Mouse (Mus musculus) limb, embryonic 14.5 days (tissue): ENCODE measurements around the gene Clmp. TPM values are rescaled to one million over a fixed set of nuclear protein-coding genes. Genes with fewer than 3 reads are reported as not detected.

ENCODE experiments used
- ATAC-seq: fragments of 200-750 bp; cut with Nextera tagmentation; 2 replicates; pipeline ENCODE4 v1.8.0; 2017; ENCODE audit warnings: low read depth, moderate number of reproducible peaks, moderate TSS enrichment; ENCODE audit not compliant: low FRiP score
- DNase-seq: peaks from one replicate; pipeline ENCODE4 v3.0.0-alpha.2; 2015; ENCODE audit warnings: low spot score
- H3K27ac ChIP-seq: fragments of 300-500 bp; sonication (generic); replicated peaks from 2 replicates; pipeline ENCODE4 v1.5.1; 2014; ENCODE audit warnings: low read depth, mild to moderate bottlenecking, low read length, moderate library complexity, mixed read lengths
- H3K27me3 ChIP-seq: fragments of 300-500 bp; sonication (generic); 2 replicates; pipeline ENCODE4 v1.6.1; 2014; ENCODE audit warnings: low read length, mixed read lengths; ENCODE audit not compliant: control insufficient read depth, insufficient read depth
- H3K36me3 ChIP-seq: fragments of 300-500 bp; sonication (generic); 2 replicates; pipeline ENCODE4 v1.6.1; 2014; ENCODE audit warnings: mild to moderate bottlenecking, low read length, moderate library complexity, mixed read lengths; ENCODE audit not compliant: control insufficient read depth, insufficient read depth
- H3K4me1 ChIP-seq: fragments of 300-500 bp; sonication (generic); 2 replicates; pipeline ENCODE4 v1.6.1; 2014; ENCODE audit warnings: antibody characterized with exemption, low read length, mixed read lengths; ENCODE audit not compliant: control insufficient read depth, insufficient read depth
- H3K4me2 ChIP-seq: fragments of 300-500 bp; sonication (generic); replicated peaks from 2 replicates; pipeline ENCODE4 v1.6.1; 2014; ENCODE audit warnings: low read depth, mild to moderate bottlenecking, low read length, moderate library complexity; ENCODE audit not compliant: severe bottlenecking
- H3K4me3 ChIP-seq: fragments of 300-500 bp; sonication (generic); replicated peaks from 2 replicates; pipeline ENCODE4 v1.5.1; 2014; ENCODE audit warnings: low read length
- H3K9ac ChIP-seq: fragments of 300-500 bp; sonication (generic); 2 replicates; pipeline ENCODE4 v1.6.1; 2014; ENCODE audit warnings: mild to moderate bottlenecking, low read depth, low read length, moderate library complexity; ENCODE audit not compliant: severe bottlenecking
- H3K9me3 ChIP-seq: fragments of 300-500 bp; sonication (generic); 2 replicates; pipeline ENCODE4 v1.6.1; 2016; ENCODE audit warnings: low read length; ENCODE audit not compliant: control insufficient read depth
- POLR2A ChIP-seq: fragments of 200-500 bp; IDR thresholded peaks from 2 replicates; pipeline ENCODE4 v1.8.0; 2012; ENCODE audit warnings: inconsistent platforms, mild to moderate bottlenecking, moderate library complexity, borderline replicate concordance; ENCODE audit not compliant: insufficient read depth, insufficient read length; ENCODE audit errors: extremely low read depth
- WGBS: fragments of 180-500 bp; shearing (Covaris S2); extraction: QIAGEN DNeasy Blood & Tissue Kit; methylation state at CpG from one replicate; pipeline ENCODE4 v1.1.7; 2014; 5-methylcytosine and 5-hydroxymethylcytosine counted together
- polyA plus RNA-seq, 2 experiments: library from polyadenylated mRNA; depleted of rRNA in 1 of 2; stranded (reverse) in 1 of 2; unstranded in 1 of 2; fragments of >200 nt; fragmentation: Nextera tagmentation in 1 of 2; extraction: Ambion mirVana in 1 of 2; gene quantifications; 2 replicates each; pipeline versions ENCODE4 v1.2.1 to v1.2.3; 2012 to 2014

Clmp gene
- polyA plus RNA-seq, 2 experiments: 44.7 to 61.5 TPM

DNA sequence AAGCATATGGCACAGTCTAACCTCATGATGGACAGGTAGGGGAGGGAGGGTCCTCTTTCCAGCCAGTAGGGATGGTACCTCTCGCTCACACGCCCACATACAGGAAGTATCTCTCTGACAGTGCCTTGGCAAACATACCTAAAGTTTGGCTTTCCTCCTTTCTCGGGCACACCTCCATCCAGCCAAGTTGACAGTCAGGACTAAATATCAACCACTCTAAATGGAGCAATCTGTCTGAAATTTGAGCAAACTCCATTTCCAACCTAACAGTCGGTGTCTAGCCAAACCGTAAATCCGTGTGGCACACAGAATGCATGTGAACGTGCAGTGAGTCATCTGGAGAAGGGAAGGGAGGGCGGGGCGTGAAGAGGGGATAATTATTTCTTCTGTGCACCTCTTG is 61.0 kb downstream of the Clmp start:
- ATAC-seq (no peak), DNase-seq (no peak)
- H3K27ac ChIP-seq: no peak overlapping the region

DNA sequence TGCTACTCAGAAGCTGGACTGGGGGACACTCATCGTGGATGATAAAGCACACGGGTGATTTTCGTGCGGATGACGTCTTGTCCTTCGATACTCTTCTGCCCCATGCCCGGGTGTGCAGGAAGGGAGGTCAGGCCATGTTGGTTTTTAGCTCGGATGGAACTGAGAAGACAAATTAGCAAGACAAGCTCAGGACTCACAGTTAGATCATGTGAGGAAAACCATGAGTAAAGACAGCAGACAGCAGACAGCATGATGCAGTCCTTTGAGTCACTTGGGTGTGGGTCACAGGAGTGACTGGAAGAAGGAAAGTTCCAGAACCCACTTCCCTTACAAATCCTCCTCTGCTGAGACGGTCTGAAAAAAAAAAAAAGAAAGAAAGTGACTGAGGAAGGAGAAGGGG is 61.5 kb downstream of the Clmp start:
- Histone ChIP-seq H3K27me3 (no peaks in the 10 kb centered on the region), H3K27ac (no peak overlapping the region), H3K4me3 (no peak overlapping the region), H3K9ac (no peak overlapping the region), H3K36me3 (no peaks in the 10 kb centered on the region), H3K4me1 (peaks cover 14% of the 10 kb centered on the region), H3K9me3 (no peaks in the 10 kb centered on the region), H3K4me2 (no peak overlapping the region)
- no peak for TF ChIP-seq POLR2A
- 89% methylated on average over 9 of the region's 9 CpGs for WGBS
- DNase-seq (no peak), ATAC-seq (no peak)

More for the DNA sequence above, 61.0 kb downstream of the Clmp start:
- H3K9ac ChIP-seq: no peak overlapping the region
- H3K4me2 ChIP-seq: no peak overlapping the region
- no peaks in the 10 kb centered on the region for H3K36me3 ChIP-seq
- H3K27me3 ChIP-seq: no peaks in the 10 kb centered on the region
- TF ChIP-seq POLR2A: no peak
- peaks cover 14% of the 10 kb centered on the region for H3K4me1 ChIP-seq
- H3K9me3 ChIP-seq: no peaks in the 10 kb centered on the region
- WGBS: 60% methylated on average over 9 of the region's 9 CpGs
- no peak overlapping the region for H3K4me3 ChIP-seq

DNA sequence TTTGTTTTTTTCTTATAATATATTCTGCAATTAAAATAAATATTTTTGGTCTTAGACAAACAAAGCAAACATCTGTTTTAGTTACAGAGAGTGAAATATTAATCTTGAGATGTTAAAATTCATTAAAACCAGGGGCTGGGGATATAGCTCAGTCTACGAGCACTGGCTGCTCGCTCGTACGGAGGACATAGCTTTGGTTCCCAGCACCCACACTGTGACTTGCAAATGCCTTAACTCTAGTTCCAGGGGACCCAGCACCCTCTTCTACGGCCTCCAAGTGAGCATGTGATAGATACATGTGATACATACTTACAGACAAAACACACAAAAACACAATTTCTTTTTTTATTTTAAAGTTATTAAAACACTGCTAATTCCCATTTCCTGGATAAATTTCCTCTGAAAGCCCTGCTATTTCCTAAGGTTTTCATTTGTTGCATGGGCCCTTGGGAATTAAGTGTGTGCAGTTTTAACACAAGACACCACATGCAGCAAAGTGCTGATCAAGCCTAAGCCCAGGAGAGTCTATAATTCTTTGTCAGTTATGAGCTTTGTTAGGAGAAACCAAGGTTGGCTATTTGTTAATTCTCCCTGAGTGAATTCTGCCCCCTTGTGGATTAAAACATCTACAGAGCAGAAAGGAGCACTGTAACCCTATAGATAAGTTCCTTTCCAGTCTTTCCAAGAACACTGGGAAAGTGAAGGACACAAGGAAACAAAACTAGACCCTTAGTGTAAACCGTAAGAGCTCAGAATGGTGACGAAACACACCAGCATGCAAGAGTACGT is 64.3 kb downstream of the Clmp start:
- WGBS: 70% methylated on average over 8 of the region's 8 CpGs
- no peaks in the 10 kb centered on the region for H3K36me3 ChIP-seq
- no peak overlapping the region for H3K27ac ChIP-seq
- peak; percentile 76 for DNase-seq
- no peak for TF ChIP-seq POLR2A
- 0 out of 2 replicates have a peak, but pooled peaks have one; percentile 44 for ATAC-seq
- no peak overlapping the region for H3K4me3 ChIP-seq
- H3K9ac ChIP-seq: no peak overlapping the region
- no peaks in the 10 kb centered on the region for H3K27me3 ChIP-seq
- peaks cover 5% of the 10 kb centered on the region; the same call in 1 of the 2 replicates for H3K4me1 ChIP-seq
- no peak overlapping the region for H3K4me2 ChIP-seq
- no peaks in the 10 kb centered on the region for H3K9me3 ChIP-seq

DNA sequence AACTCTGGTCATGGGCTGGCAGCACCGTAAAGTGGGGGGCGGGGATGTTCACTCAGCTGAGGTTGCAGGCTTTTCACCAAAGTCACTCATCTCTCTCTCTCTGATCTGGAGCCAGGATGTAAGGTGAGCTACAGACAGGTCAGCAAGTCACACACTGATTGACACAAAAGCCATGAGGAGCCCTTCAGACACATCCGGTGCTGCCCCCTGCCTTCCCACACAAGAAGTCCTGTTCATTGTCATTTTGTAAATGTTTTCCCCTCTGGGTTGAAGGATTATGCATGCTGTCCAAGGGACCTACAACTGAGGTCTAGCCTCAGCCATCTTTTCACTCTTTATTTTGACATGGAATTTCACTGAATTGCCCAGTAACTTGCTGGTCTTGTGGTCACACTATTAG is 66.0 kb downstream of the Clmp start:
- Histone ChIP-seq H3K9me3 (no peaks in the 10 kb centered on the region), H3K27me3 (no peaks in the 10 kb centered on the region), H3K4me1 (peaks cover 8% of the 10 kb centered on the region), H3K36me3 (no peaks in the 10 kb centered on the region), H3K27ac (no peak overlapping the region), H3K9ac (no peak overlapping the region), H3K4me3 (no peak overlapping the region), H3K4me2 (no peak overlapping the region)
- DNase-seq (no peak), ATAC-seq (no peak)
- WGBS: 61% methylated on average over 3 of the region's 3 CpGs
- no peak for TF ChIP-seq POLR2A

DNA sequence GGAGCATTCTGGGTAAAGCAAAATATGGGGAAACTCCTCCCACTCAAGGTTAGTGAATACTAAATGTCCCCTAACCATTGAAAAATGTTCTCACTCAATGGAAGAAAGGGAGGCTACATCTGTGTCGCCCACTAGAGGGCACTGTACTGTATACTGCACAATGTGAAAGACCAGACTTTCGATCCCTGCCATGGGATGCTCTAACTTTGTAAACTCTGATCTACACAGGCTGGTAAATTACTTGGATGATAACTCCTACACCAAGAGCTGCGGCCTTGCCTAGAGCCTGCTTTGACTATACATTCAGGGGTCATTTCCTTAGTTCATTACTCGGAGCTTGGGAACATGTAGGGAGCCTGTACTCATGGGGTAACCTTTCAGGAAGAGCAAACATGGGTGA is 70.6 kb downstream of the Clmp start:
- no peak overlapping the region for H3K9ac ChIP-seq
- peaks cover 10% of the 10 kb centered on the region for H3K36me3 ChIP-seq
- 22% methylated on average over 4 of the region's 4 CpGs for WGBS
- H3K9me3 ChIP-seq: no peaks in the 10 kb centered on the region
- peaks cover 20% of the 10 kb centered on the region for H3K4me1 ChIP-seq
- peak; percentile 82 for DNase-seq
- no peak for TF ChIP-seq POLR2A
- ATAC-seq: no peak
- no peaks in the 10 kb centered on the region for H3K27me3 ChIP-seq
- H3K4me2 ChIP-seq: no peak overlapping the region
- H3K4me3 ChIP-seq: no peak overlapping the region
- no peak overlapping the region for H3K27ac ChIP-seq
